Mouse (Mus musculus) embryonic facial prominence, embryonic 15.5 days (tissue): ENCODE results near the gene Ahctf1. TPM values are rescaled to one million over a fixed set of nuclear protein-coding genes. Genes with fewer than 3 reads are reported as not detected.

Experiments used
- ATAC-seq: fragments of 200-750 bp; cut with Nextera tagmentation; 2 replicates; pipeline ENCODE4 v1.8.0; 2017; ENCODE audit warnings: low read depth, moderate TSS enrichment; ENCODE audit not compliant: insufficient number of reproducible peaks, low FRiP score, low TSS enrichment
- H3K27ac ChIP-seq: fragments of 300-500 bp; sonication (generic); replicated peaks from 2 replicates; pipeline ENCODE4 v1.5.1; 2015; ENCODE audit warnings: mild to moderate bottlenecking, inconsistent platforms
- H3K27me3 ChIP-seq: fragments of 300-500 bp; sonication (generic); 2 replicates; pipeline ENCODE4 v1.6.1; 2015; ENCODE audit warnings: inconsistent platforms
- H3K36me3 ChIP-seq: fragments of 300-500 bp; sonication (generic); 2 replicates; pipeline ENCODE4 v1.6.1; 2015; ENCODE audit warnings: mild to moderate bottlenecking, inconsistent platforms
- H3K4me1 ChIP-seq: fragments of 300-500 bp; sonication (generic); 2 replicates; pipeline ENCODE4 v1.6.1; 2015; ENCODE audit warnings: inconsistent platforms
- H3K4me2 ChIP-seq: fragments of 300-500 bp; sonication (generic); replicated peaks from 2 replicates; pipeline ENCODE4 v1.6.1; 2015; ENCODE audit warnings: mild to moderate bottlenecking, inconsistent platforms
- H3K4me3 ChIP-seq: fragments of 300-500 bp; sonication (generic); replicated peaks from 2 replicates; pipeline ENCODE4 v1.5.1; 2015; ENCODE audit warnings: mild to moderate bottlenecking, inconsistent platforms
- H3K9ac ChIP-seq: fragments of 300-500 bp; sonication (generic); 2 replicates; pipeline ENCODE4 v1.6.1; 2015; ENCODE audit warnings: inconsistent platforms
- H3K9me3 ChIP-seq: fragments of 300-500 bp; sonication (generic); replicated peaks from 2 replicates; pipeline ENCODE4 v1.6.1; 2016; ENCODE audit warnings: inconsistent platforms
- WGBS: fragments of 180-500 bp; shearing (Covaris S2); methylation state at CpG from one replicate; pipeline ENCODE4 v1.1.7; 2015; 5-methylcytosine and 5-hydroxymethylcytosine counted together
- polyA plus RNA-seq: library from polyadenylated mRNA; unstranded; fragments of >200 nt; fragmentation: Nextera tagmentation; extraction: Ambion mirVana; gene quantifications from 2 replicates; pipeline ENCODE4 v1.2.1, GENCODE M21; 2015

Ahctf1 gene
- polyA plus RNA-seq, 1 experiment from 2014 or later, result 20.7 TPM

DNA sequence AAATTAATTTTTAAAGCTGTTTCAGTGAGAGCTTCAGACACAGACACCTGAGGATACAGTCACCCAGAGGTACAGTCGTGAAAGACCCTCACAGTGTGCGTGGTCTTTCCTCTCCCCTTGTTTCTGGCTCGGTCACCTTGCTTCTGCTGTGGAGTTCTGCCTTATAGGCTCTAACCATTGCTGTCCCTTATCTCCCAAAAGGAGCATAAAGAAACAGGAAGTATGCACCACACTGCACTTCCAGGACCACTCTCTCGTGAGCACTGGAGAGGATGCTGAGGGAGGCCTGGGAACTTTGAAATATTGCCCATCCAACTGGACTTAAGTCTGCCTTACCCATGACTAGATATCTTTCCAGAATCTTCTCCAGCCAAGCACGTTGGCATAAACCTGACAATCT lies 92.7 kb downstream of the Ahctf1 start:
- Histone ChIP-seq H3K9ac (no peak overlapping the region), H3K4me3 (no peak overlapping the region), H3K9me3 (no peaks in the 10 kb centered on the region), H3K36me3 (no peaks in the 10 kb centered on the region), H3K4me2 (no peak overlapping the region), H3K27me3 (no peaks in the 10 kb centered on the region), H3K4me1 (no peaks in the 10 kb centered on the region), H3K27ac (no peak overlapping the region)
- no peak for ATAC-seq
- 86% methylated on average over 5 of the region's 5 CpGs for WGBS

DNA sequence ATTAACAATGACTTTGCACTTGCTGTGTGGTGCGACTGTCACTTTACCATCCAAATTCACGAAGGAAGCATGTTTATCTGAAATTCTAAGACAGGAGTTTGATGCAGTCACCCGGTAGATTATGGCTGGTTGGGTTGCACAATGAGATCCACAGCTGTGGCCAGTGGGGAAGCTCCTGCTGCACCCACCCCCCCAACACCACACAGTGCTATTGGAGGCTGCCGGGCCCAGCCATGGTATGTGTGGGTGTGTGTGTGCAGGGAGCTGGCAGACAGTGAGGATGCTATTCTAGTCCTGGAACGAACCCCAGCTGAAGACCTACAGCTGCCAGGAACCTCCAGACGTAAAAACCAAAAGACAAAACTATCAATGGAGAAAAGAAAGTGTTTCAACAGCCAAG lies 94.1 kb downstream of the Ahctf1 start:
- no peaks in the 10 kb centered on the region for H3K9me3 ChIP-seq
- no peaks in the 10 kb centered on the region for H3K27me3 ChIP-seq
- ATAC-seq, result peak; percentile 79; the same call in 1 of the 2 replicates
- 63% methylated on average over 6 of the region's 6 CpGs for WGBS
- no peak overlapping the region for H3K9ac ChIP-seq
- no peaks in the 10 kb centered on the region for H3K4me1 ChIP-seq
- H3K36me3 ChIP-seq, result no peaks in the 10 kb centered on the region
- no peak overlapping the region for H3K4me3 ChIP-seq
- no peak overlapping the region for H3K4me2 ChIP-seq
- H3K27ac ChIP-seq, result no peak overlapping the region

DNA sequence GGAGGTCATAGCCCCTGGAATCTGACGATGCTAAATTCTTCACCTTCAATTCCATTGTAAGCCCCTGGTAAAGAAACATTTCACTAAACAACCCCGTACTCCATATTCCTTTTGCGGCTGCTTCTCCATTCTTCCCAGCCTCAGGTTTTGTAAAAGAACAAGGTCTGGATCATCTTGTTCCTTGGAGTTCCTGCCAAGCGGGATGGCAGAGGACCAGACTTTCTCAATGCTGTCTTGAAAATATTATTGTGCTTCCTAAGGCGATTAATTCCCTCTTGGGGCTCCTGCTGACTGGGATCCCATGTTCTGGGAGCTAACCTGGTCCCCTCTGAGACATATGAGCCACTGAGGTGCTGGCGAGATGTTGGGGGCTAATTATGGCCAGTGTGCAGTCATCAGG lies 98.3 kb downstream of the Ahctf1 start:
- Histone ChIP-seq H3K4me1 (no peaks in the 10 kb centered on the region), H3K27me3 (no peaks in the 10 kb centered on the region), H3K36me3 (no peaks in the 10 kb centered on the region), H3K4me2 (no peak overlapping the region), H3K27ac (no peak overlapping the region), H3K4me3 (no peak overlapping the region), H3K9ac (no peak overlapping the region), H3K9me3 (no peaks in the 10 kb centered on the region)
- no peak for ATAC-seq
- 80% methylated on average over 6 of the region's 6 CpGs for WGBS

DNA sequence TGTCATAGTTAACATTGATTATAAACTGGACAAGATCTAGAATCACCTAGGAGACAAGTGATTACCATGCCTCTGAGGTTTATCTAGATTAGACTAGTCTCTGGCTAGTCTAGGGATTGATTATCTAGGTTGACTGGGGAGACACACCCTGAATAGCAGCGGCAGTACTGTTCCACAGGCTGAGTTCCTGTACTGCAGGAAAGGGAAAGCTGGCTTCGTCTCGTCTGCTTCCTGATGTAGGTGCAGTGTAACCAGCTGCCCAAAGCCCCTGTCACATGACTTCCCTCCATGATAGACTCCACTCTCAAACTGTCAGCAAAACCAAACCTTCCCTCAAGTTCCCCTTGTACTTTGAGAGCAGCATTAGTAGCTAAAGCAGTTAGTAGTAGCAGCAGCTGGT lies 99.3 kb downstream of the Ahctf1 start:
- H3K4me2 ChIP-seq, result no peak overlapping the region
- no peak overlapping the region for H3K9ac ChIP-seq
- H3K27me3 ChIP-seq, result no peaks in the 10 kb centered on the region
- no peaks in the 10 kb centered on the region for H3K4me1 ChIP-seq
- H3K36me3 ChIP-seq, result no peaks in the 10 kb centered on the region
- H3K9me3 ChIP-seq, result no peaks in the 10 kb centered on the region
- ATAC-seq, result no peak
- 65% methylated on average over 3 of the region's 3 CpGs for WGBS
- no peak overlapping the region for H3K27ac ChIP-seq
- no peak overlapping the region for H3K4me3 ChIP-seq

Other genes with a start within 250 kb of the Ahctf1 start
- gene Sccpdh, start 135.5 kb downstream of the Ahctf1 start, polyA plus RNA-seq, result 70.1 and 71.9 TPM in 2 replicates
- gene Kif28, start 58.4 kb downstream of the Ahctf1 start, polyA plus RNA-seq, result 0.18 and 0.25 TPM in 2 replicates
- gene Gm10518, start 304 bp downstream of the Ahctf1 start, polyA plus RNA-seq, result 0.24 TPM in 1 of 2 replicates, not detected in the other
- 16.3 and 17.9 TPM in 2 replicates for gene Cdc42bpa, start 156.8 kb upstream of the Ahctf1 start, polyA plus RNA-seq